Mouse (Mus musculus) kidney, embryonic 15.5 days (tissue): ENCODE data around the gene Znrd1. TPM values are rescaled to one million over a fixed set of nuclear protein-coding genes. Genes with fewer than 3 reads are reported as not detected.

Experiments used
- ATAC-seq: fragments of 200-750 bp; cut with Nextera tagmentation; replicated peaks from 2 replicates; pipeline ENCODE4 v1.8.0; 2017; ENCODE audit warnings: moderate TSS enrichment; ENCODE audit not compliant: low FRiP score
- H3K27ac ChIP-seq: fragments of 300-500 bp; sonication (generic); 2 replicates; pipeline ENCODE4 v1.5.1; 2015; ENCODE audit warnings: mild to moderate bottlenecking, inconsistent platforms
- H3K27me3 ChIP-seq: fragments of 300-500 bp; sonication (generic); 2 replicates; pipeline ENCODE4 v1.6.1; 2015; ENCODE audit warnings: inconsistent platforms
- H3K36me3 ChIP-seq: fragments of 300-500 bp; sonication (generic); 2 replicates; pipeline ENCODE4 v1.6.1; 2015; ENCODE audit warnings: inconsistent platforms
- H3K4me1 ChIP-seq: fragments of 300-500 bp; sonication (generic); 2 replicates; pipeline ENCODE4 v1.6.1; 2015; ENCODE audit warnings: inconsistent platforms
- H3K4me2 ChIP-seq: fragments of 300-500 bp; sonication (generic); 2 replicates; pipeline ENCODE4 v1.6.1; 2015; ENCODE audit warnings: moderate library complexity, mild to moderate bottlenecking, inconsistent platforms
- H3K4me3 ChIP-seq: fragments of 300-500 bp; sonication (generic); replicated peaks from 2 replicates; pipeline ENCODE4 v1.5.1; 2015; ENCODE audit warnings: mild to moderate bottlenecking, inconsistent platforms
- H3K9ac ChIP-seq: fragments of 300-500 bp; sonication (generic); 2 replicates; pipeline ENCODE4 v1.6.1; 2015; ENCODE audit warnings: mild to moderate bottlenecking, inconsistent platforms
- H3K9me3 ChIP-seq: fragments of 300-500 bp; sonication (generic); replicated peaks from 2 replicates; pipeline ENCODE4 v1.6.1; 2016; ENCODE audit warnings: inconsistent platforms
- WGBS: fragments of 180-500 bp; shearing (Covaris S2); methylation state at CpG from one replicate; pipeline ENCODE4 v1.1.7; 2015; ENCODE audit warnings: mixed read lengths; 5-methylcytosine and 5-hydroxymethylcytosine counted together
- polyA plus RNA-seq: library from polyadenylated mRNA; unstranded; fragments of >200 nt; fragmentation: Nextera tagmentation; extraction: Ambion mirVana; gene quantifications from 2 replicates; pipeline ENCODE4 v1.2.1, GENCODE M21; 2015

Gene Znrd1
- polyA plus RNA-seq, 1 experiment from 2014 or later = 93.2 TPM

DNA sequence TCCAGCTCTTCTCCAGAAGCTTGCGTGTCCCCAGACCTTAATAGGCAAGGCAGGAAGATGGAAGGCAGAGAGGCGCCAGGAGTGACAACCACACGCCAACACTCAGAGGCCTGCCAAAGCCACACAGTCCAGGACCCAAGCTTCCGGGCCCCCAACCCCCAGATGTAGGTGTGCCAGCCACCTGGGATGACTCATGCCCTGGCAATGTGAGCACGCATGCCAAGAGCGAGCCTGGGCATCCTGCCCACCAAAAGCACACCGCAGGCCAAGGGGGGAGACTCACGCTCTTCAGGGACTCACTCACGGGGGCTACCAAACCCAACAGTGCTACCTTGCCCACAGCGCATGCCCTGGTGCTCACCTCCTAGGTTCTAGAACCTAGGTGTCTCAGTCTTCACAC is 16.0 kb downstream of the Znrd1 start:
- Histone ChIP-seq H3K27me3 (peaks cover 77% of the 10 kb centered on the region), H3K4me3 (peak overlapping the region; percentile 46), H3K27ac (no peak overlapping the region), H3K4me1 (peaks cover 30% of the 10 kb centered on the region), H3K9me3 (no peaks in the 10 kb centered on the region), H3K9ac (no peak overlapping the region), H3K36me3 (no peaks in the 10 kb centered on the region), H3K4me2 (peak overlapping the region; percentile 77)
- 46% methylated on average over 10 of the region's 10 CpGs for WGBS
- 0 out of 2 replicates have a peak, but pooled peaks have one; percentile 13 for ATAC-seq

DNA sequence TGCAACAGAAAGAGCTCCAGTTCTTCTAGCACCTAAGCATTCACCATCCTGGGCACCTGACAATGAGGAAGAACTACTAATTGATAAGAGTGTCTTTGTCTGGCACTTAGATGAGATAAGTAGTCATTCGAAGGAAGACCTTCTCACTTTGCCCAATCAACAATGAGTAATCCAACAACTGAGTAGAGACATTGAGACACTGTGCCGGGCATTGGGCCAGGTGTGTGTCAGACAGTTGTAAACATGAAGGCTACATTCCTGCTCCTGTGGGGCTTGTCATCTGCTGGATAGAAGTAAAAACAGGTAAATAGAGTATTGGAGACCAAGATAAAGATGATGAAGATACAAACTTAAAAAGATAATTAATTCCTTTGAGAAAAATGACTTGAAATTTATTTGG is 20.3 kb downstream of the Znrd1 start:
- Histone ChIP-seq H3K4me1 (peaks cover 8% of the 10 kb centered on the region), H3K9me3 (no peaks in the 10 kb centered on the region), H3K27me3 (peaks cover 42% of the 10 kb centered on the region), H3K36me3 (no peaks in the 10 kb centered on the region), H3K4me2 (no peak overlapping the region), H3K27ac (no peak overlapping the region), H3K4me3 (no peak overlapping the region), H3K9ac (no peak overlapping the region)
- no peak for ATAC-seq
- 81% methylated on average over 2 of the region's 2 CpGs for whole genome bisulfite sequencing

DNA sequence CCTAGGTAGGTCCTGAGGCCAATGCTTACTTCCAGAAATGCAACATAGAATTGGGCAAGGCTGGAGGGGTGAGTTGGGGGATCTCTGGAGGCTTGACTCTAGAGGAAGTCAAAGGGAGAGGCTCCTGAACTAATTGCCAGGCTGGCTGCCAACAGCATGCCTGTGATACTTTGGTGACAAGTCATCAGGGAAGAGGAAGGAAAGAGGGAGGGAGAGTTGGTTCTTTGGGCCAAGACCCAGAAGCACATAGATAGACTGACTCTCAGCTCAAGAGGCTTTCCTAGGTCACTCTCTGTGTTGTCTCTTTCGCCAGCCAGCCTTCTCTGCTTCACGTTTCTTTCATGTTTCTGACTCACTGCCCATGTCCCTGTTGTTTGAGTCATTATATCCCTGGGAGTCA is 26.6 kb downstream of the Znrd1 start:
- H3K9me3 ChIP-seq = no peaks in the 10 kb centered on the region
- H3K27me3 ChIP-seq = peaks cover 5% of the 10 kb centered on the region
- peaks cover 4% of the 10 kb centered on the region; the same call in 1 of the 2 replicates for H3K4me1 ChIP-seq
- H3K9ac ChIP-seq = no peak overlapping the region
- no peak overlapping the region for H3K4me2 ChIP-seq
- no peaks in the 10 kb centered on the region for H3K36me3 ChIP-seq
- 66% methylated on average over 2 of the region's 2 CpGs for WGBS
- no peak overlapping the region for H3K4me3 ChIP-seq
- no peak for ATAC-seq
- H3K27ac ChIP-seq = no peak overlapping the region

DNA sequence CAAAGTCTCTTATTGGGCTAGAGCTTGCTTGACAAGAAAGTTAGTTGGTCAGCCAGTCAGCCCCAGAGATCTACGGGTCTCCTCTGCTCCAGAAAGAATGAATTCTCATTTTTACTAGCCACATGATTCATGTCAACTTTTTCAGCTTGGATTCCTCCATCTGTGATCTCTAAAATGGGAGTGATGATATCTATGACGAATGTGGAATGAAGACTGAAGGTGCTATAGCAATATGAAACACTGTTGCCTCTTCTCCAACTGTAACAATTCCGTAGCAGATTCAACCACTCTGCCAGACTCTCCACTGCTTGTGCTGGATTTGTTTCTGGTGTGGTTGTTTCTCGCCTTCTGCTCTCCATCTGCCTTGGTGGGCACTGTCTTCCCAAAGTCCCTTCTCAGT is 27.2 kb downstream of the Znrd1 start:
- 84% methylated on average over 4 of the region's 4 CpGs for WGBS
- Histone ChIP-seq H3K4me3 (no peak overlapping the region), H3K27ac (no peak overlapping the region), H3K9me3 (no peaks in the 10 kb centered on the region), H3K9ac (no peak overlapping the region), H3K27me3 (peaks cover 5% of the 10 kb centered on the region), H3K4me2 (no peak overlapping the region), H3K36me3 (no peaks in the 10 kb centered on the region), H3K4me1 (peaks cover 4% of the 10 kb centered on the region; the same call in 1 of the 2 replicates)
- ATAC-seq = no peak

DNA sequence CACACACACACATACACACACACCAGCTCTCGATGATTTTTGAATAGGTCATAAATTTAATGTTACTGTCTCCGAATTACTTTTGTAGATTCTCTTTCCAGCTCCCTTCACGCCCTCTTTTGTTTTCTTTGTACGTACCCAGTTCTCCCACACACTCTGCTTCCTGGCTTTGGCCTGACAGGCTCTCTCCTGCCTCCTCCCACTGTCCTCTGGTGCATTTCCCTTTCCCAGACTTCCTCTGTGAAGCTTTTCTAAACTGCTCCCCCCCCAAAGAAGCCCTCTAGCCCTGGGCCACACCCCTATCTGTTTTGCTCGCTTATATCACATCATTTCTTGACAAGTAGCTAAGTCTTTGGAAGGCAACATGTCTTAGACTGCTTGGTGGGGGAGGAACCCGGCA is 28.1 kb downstream of the Znrd1 start:
- ATAC-seq = no peak
- 36% methylated on average over 6 of the region's 6 CpGs for WGBS
- no peaks in the 10 kb centered on the region for H3K36me3 ChIP-seq
- no peak overlapping the region for H3K4me3 ChIP-seq
- H3K4me1 ChIP-seq = peaks cover 4% of the 10 kb centered on the region; the same call in 1 of the 2 replicates
- no peak overlapping the region for H3K9ac ChIP-seq
- no peaks in the 10 kb centered on the region for H3K9me3 ChIP-seq
- no peak overlapping the region for H3K27ac ChIP-seq
- no peaks in the 10 kb centered on the region for H3K27me3 ChIP-seq
- no peak overlapping the region for H3K4me2 ChIP-seq

DNA sequence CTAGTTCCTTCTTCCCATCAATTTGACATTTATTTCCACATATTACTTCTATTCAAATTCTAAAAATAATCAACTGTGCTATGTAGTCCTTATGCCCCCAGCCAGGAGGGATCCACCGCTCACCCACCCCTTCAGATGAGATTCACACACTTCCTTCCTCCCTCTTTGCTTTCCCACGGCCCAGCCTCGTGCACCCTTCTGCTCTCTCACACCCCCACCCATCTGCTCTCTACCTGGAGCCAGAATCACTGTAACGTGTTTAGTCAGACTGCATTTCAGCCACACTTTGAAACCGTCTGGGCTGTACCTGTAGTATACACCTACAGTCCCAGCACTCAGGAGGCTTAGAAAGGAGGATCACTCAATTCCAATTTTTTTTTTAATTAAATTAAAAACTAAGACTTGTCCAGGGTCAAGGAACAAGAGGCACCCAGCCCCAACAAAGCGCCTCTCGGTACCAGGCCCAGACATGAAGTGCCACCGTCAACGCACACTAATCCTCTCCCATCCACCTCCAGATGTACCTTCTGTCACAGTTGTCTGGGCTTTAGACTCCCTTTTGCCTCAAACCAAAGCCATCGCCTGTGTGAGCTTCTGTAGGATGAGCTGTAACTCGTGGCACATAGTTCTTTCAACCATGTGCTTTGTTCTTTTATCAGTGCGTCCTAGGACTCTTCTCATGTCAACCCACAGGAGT is 29.0 kb downstream of the Znrd1 start:
- no peak overlapping the region for H3K4me3 ChIP-seq
- no peak for ATAC-seq
- no peaks in the 10 kb centered on the region for H3K27me3 ChIP-seq
- peaks cover 4% of the 10 kb centered on the region; the same call in 1 of the 2 replicates for H3K4me1 ChIP-seq
- H3K36me3 ChIP-seq = no peaks in the 10 kb centered on the region
- H3K9me3 ChIP-seq = no peaks in the 10 kb centered on the region
- 73% methylated on average over 12 of the region's 12 CpGs for WGBS
- H3K4me2 ChIP-seq = no peak overlapping the region
- no peak overlapping the region for H3K9ac ChIP-seq
- no peak overlapping the region for H3K27ac ChIP-seq

DNA sequence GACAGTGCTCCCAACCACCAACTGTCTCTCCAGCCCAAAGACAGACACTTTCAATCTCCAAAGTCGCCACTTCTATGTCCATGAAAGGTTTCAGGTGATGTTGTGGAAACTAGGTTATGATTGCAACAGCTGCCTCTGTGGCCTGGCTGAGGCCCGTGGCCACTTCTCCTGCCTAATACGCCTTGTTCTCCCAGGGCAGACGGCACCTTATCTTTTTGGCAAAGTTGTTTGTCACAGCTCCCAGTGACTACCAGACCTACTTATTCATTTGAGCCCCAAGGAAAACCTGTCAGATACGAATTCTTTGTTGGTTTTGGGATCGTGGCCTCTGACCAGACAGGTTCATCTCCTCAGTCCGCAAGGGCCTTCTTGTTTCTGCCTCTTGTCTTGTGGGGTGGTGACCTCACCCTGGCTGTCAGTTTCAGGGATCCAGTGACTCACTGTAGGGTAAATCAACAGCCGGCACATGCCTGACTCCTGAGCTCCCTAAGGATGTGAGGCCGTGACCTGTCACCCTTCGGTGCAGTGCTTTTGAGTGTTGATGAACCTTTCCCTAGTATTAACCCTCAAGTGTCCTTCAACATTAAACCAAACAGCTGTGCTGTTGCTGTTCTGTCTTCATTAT is 30.8 kb downstream of the Znrd1 start:
- H3K9me3 ChIP-seq = no peaks in the 10 kb centered on the region
- H3K4me3 ChIP-seq = no peak overlapping the region
- peaks cover 4% of the 10 kb centered on the region; the same call in 1 of the 2 replicates for H3K4me1 ChIP-seq
- H3K9ac ChIP-seq = no peak overlapping the region
- no peaks in the 10 kb centered on the region for H3K27me3 ChIP-seq
- ATAC-seq = no peak
- H3K4me2 ChIP-seq = no peak overlapping the region
- H3K36me3 ChIP-seq = no peaks in the 10 kb centered on the region
- H3K27ac ChIP-seq = no peak overlapping the region
- 43% methylated on average over 10 of the region's 10 CpGs for WGBS

DNA sequence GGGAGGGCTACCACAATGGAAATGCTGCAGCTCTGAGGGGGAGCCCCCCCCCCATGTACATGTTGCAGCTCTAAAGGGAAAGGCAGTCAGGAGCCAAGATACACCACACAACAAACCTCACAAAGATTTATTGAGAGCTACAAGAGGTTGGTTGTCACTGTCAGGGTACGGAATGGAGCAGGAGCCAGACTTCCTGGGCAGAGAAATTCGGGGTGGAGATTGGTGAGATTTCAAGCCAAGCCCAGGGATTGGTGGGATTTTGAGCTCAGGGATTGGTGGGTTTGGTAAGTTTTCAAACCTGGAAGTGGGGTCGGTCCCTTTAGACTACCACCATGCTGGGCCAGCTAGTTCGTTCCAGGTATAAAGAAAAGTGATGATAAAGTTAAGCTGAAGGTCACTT is 34.9 kb downstream of the Znrd1 start:
- H3K9ac ChIP-seq = no peak overlapping the region
- no peaks in the 10 kb centered on the region for H3K27me3 ChIP-seq
- no peak overlapping the region for H3K4me2 ChIP-seq
- H3K27ac ChIP-seq = no peak overlapping the region
- no peaks in the 10 kb centered on the region for H3K9me3 ChIP-seq
- H3K4me1 ChIP-seq = 0 out of 2 replicates have a peak, but pooled peaks cover 2% of the 10 kb centered on the region
- no peak for ATAC-seq
- H3K36me3 ChIP-seq = no peaks in the 10 kb centered on the region
- H3K4me3 ChIP-seq = no peak overlapping the region
- 64% methylated on average over 4 of the region's 4 CpGs for WGBS

DNA sequence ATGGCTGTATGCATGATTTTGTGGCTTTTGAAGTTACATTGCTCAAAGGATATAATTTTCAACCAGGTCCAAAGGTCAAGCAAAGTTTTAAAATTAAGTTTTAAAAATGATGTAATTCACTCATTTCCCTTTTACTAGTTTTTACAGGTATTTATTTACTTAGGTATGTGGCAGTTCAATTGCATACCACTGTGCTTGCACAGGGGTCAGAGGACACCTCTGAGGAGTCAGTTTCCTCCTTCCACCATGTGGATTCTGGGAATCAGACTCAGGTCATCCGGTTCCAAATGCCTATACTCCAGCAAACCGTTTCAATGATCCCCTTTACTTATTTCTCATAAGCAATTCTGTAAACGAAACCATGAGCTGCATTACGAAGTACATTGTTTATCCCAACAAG is 35.6 kb downstream of the Znrd1 start:
- no peak overlapping the region for H3K27ac ChIP-seq
- H3K4me1 ChIP-seq = 0 out of 2 replicates have a peak, but pooled peaks cover 2% of the 10 kb centered on the region
- H3K27me3 ChIP-seq = no peaks in the 10 kb centered on the region
- H3K36me3 ChIP-seq = no peaks in the 10 kb centered on the region
- no peak for ATAC-seq
- no peak overlapping the region for H3K4me2 ChIP-seq
- whole genome bisulfite sequencing = 86% methylated on average over 4 of the region's 4 CpGs
- H3K4me3 ChIP-seq = no peak overlapping the region
- no peak overlapping the region for H3K9ac ChIP-seq
- no peaks in the 10 kb centered on the region for H3K9me3 ChIP-seq

DNA sequence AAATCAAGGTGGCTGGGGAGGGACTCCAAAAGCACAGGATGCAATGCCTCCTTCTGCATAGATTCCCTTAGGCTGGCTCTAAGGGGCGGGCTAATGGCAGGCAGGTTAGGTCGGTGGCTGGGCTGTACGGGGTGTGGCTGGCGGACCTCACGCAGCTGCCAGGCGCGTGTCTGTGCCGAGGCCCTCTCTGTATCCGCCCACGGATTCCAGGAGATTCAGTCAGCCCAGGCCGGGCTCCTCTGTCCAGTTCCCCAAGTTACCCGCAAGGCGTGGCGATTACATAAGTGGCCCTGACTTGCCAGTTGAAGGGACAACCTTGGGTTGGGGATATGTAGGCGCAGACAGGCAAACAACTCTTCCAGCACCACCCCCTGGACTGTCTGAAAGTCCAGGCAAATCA is 38.1 kb downstream of the Znrd1 start:
- WGBS = 45% methylated on average over 15 of the region's 15 CpGs
- no peak overlapping the region for H3K4me2 ChIP-seq
- ATAC-seq = 0 out of 2 replicates have a peak, but pooled peaks have one; percentile 58

DNA sequence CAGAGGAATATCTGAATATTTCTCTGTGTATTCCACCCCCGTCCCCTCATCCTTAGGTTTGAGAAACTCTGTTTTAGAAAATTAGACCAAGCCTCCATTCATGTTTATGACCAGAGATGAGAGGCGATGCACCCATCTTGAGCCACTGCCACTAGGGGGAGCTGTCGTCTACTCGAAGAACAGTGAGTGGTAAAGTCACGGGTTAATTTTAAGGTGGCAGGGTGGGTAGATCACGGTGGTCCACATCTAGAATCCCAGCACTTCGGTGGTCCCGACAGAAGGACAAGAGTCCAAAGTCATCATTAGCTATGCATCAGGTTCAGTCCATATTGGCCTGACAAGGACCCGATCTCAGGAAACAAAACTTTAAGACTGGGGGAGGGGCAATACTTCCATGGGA is 43.3 kb downstream of the Znrd1 start:
- ATAC-seq = no peak
- 14% methylated on average over 9 of the region's 9 CpGs for WGBS
- no peak overlapping the region for H3K27ac ChIP-seq
- peaks cover 13% of the 10 kb centered on the region for H3K27me3 ChIP-seq
- H3K9ac ChIP-seq = no peak overlapping the region
- no peak overlapping the region for H3K4me2 ChIP-seq
- H3K4me1 ChIP-seq = no peaks in the 10 kb centered on the region
- no peaks in the 10 kb centered on the region for H3K9me3 ChIP-seq
- H3K36me3 ChIP-seq = no peaks in the 10 kb centered on the region
- H3K4me3 ChIP-seq = no peak overlapping the region

More for the DNA sequence above, 38.1 kb downstream of the Znrd1 start:
- H3K9ac ChIP-seq = no peak overlapping the region
- H3K4me1 ChIP-seq = 0 out of 2 replicates have a peak, but pooled peaks cover 2% of the 10 kb centered on the region
- peaks cover 5% of the 10 kb centered on the region for H3K27me3 ChIP-seq
- no peaks in the 10 kb centered on the region for H3K9me3 ChIP-seq
- H3K4me3 ChIP-seq = no peak overlapping the region
- no peaks in the 10 kb centered on the region for H3K36me3 ChIP-seq
- no peak overlapping the region for H3K27ac ChIP-seq

DNA sequence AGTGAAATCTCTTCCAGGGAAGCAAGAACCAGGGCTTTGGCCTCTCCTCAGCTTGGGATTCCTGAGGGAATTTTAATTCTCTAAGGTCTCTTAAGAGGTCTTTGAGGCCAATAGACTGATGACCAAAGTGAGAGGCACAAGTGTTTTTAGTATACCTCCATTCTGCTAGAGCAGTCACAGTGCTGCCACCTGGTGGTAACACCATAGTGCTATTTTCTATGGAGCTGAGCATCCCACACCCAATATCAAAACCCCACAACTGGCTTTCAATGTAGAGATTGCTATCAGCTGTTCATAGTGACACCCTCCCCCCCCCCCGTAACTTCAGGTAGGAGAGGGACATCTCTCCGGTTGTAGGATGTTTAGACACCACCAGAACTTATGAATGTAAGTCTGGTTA is 44.3 kb downstream of the Znrd1 start:
- WGBS = 9% methylated on average over 2 of the region's 2 CpGs
- no peak for ATAC-seq

More for the DNA sequence above, 44.3 kb downstream of the Znrd1 start:
- no peaks in the 10 kb centered on the region for H3K9me3 ChIP-seq
- no peaks in the 10 kb centered on the region for H3K36me3 ChIP-seq
- H3K27me3 ChIP-seq = peaks cover 17% of the 10 kb centered on the region
- no peak overlapping the region for H3K9ac ChIP-seq
- H3K27ac ChIP-seq = no peak overlapping the region
- no peak overlapping the region for H3K4me2 ChIP-seq
- no peaks in the 10 kb centered on the region for H3K4me1 ChIP-seq
- no peak overlapping the region for H3K4me3 ChIP-seq
